Mouse (Mus musculus): ENCODE measurements at regions not wholly inside any gene's neighbourhood (a gene's known extent, or its start where the extent isn't known, plus 50 kb on each side); places are given as distances from the start of the nearest gene placed in this dataset.

DNA sequence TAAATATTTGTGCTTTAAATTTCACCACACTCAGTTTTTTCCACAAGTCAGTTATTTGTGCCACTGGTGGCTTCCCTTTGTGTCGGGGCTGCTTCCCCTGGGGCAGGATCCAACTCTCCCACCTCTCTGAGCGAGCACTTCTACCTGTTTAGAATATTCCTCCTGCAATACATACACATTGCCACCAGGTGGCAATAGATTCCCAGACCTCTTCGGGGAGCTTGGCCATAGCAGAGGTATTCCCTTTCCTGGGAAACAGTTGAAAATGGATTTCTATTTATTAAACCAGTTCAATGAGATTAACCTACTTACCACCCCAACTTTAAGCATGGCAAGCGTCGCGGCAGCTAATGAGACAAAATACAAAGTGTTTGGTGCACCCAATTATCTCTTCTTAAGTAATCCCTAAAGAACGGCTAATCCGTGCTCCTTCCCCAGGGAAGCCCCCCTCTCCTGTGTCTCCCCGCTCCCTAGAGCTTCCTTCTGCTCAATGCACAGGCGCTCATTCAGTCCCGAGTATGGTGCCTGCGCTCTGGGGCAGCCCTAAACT, 104.1 kb upstream of the Zc3h12a start:
- Histone ChIP-seq H3K4me3 (ENCODE audit: low read depth, low read length) (no peak overlapping the region), H3K9ac (replicated peaks; ENCODE audit: low read length) (no peak overlapping the region), H3K36me3 (replicated peaks; ENCODE audit: control insufficient read depth, insufficient read depth, low read depth, low read length) (no peaks in the 10 kb centered on the region), H3K4me2 (ENCODE audit: low read depth, low read length) (no peak overlapping the region), H3K27ac (replicated peaks; ENCODE audit: low read depth, low read length) (no peak overlapping the region), H3K9me3 (replicated peaks; ENCODE audit: control insufficient read depth, low read length) (no peaks in the 10 kb centered on the region), H3K4me1 (ENCODE audit: control insufficient read depth, insufficient read depth, low read length) (no peaks in the 10 kb centered on the region), H3K27me3 (ENCODE audit: control insufficient read depth, insufficient read depth, low read length) (no peaks in the 10 kb centered on the region)
- 14% methylated on average over 12 of the region's 12 CpGs for WGBS
- peak; percentile 72 for DNase-seq (ENCODE audit: low spot score)
- no peak for ATAC-seq (replicated peaks; ENCODE audit: insufficient number of reproducible peaks, low FRiP score, low TSS enrichment, low read depth)

DNA sequence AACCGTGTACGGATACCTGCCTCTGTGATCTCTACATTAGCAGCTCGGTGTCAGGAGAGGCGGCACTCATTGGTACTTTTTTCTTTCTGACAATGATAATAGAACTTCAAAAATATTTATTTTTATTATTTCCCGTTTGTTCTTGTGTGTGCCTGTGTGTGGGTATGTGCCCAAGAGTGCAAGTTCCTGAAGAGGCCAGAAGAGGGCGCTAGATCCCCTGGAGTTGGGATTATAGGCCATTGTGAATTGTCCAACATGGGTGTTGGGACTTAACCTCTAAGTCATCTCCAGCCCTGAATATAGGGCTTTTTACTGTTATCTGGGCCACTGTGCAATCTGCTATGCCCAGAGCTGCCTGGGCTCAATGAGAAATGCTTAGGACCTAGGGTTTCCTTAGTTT, 99.6 kb upstream of the Zc3h12a start:
- Histone ChIP-seq H3K4me1 (ENCODE audit: control insufficient read depth, insufficient read depth, low read length) (no peaks in the 10 kb centered on the region), H3K9ac (replicated peaks; ENCODE audit: low read length) (no peak overlapping the region), H3K9me3 (replicated peaks; ENCODE audit: control insufficient read depth, low read length) (no peaks in the 10 kb centered on the region), H3K36me3 (replicated peaks; ENCODE audit: control insufficient read depth, insufficient read depth, low read depth, low read length) (no peaks in the 10 kb centered on the region), H3K4me2 (ENCODE audit: low read depth, low read length) (no peak overlapping the region), H3K27me3 (ENCODE audit: control insufficient read depth, insufficient read depth, low read length) (no peaks in the 10 kb centered on the region), H3K4me3 (ENCODE audit: low read depth, low read length) (no peak overlapping the region), H3K27ac (replicated peaks; ENCODE audit: low read depth, low read length) (no peak overlapping the region)
- no peak for DNase-seq (ENCODE audit: low spot score)
- ATAC-seq (replicated peaks; ENCODE audit: insufficient number of reproducible peaks, low FRiP score, low TSS enrichment, low read depth) = no peak
- WGBS = 92% methylated on average over 6 of the region's 6 CpGs

DNA sequence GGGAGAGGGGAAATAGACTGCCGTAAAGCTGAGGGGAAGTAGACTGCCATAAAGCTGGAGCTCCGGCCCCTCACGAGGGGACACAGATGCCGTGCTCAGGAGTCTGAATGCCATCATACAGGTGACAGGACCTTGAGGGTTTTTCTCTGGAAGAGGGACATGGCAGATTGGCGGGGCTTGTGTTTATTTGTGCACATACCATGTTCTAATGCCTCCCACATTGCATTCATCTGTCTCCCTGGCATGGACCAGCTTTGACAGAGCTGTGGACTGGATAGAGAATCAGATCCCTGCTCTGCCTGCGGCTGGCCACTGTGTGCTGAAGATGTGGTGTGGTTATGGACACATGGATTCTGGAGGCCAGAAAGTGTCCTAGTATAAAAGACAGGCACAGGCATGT, 95.3 kb upstream of the Zc3h12a start:
- DNase-seq (ENCODE audit: low spot score) (no peak), ATAC-seq (replicated peaks; ENCODE audit: insufficient number of reproducible peaks, low FRiP score, low TSS enrichment, low read depth) (no peak)
- no peaks in the 10 kb centered on the region for H3K9me3 ChIP-seq (replicated peaks; ENCODE audit: control insufficient read depth, low read length)
- no peaks in the 10 kb centered on the region for H3K27me3 ChIP-seq (ENCODE audit: control insufficient read depth, insufficient read depth, low read length)
- no peaks in the 10 kb centered on the region for H3K4me1 ChIP-seq (ENCODE audit: control insufficient read depth, insufficient read depth, low read length)
- no peak overlapping the region for H3K9ac ChIP-seq (replicated peaks; ENCODE audit: low read length)
- 76% methylated on average over 6 of the region's 6 CpGs for WGBS
- no peaks in the 10 kb centered on the region for H3K36me3 ChIP-seq (replicated peaks; ENCODE audit: control insufficient read depth, insufficient read depth, low read depth, low read length)
- H3K4me3 ChIP-seq (ENCODE audit: low read depth, low read length) = no peak overlapping the region
- H3K4me2 ChIP-seq (ENCODE audit: low read depth, low read length) = no peak overlapping the region
- H3K27ac ChIP-seq (replicated peaks; ENCODE audit: low read depth, low read length) = no peak overlapping the region

DNA sequence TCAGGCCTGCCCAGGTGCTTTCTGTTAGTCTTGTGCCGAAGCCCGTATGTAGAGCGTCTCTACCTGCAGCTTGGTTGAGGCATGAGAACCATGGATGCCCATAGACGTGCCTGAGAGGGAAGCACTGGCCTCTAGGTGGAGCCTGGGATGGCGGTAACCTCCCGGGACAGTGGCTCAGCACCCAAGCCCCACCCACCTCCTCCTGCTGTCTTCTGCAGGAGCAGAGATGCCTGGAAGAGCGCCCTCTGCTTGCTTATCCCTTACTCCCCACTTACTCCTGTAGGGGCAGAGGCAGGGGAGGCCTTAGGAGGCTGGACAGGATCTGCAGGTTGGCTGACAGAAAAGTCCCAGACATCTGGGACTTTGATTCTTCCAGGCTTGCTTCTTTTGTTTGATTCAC, 92.7 kb upstream of the Zc3h12a start:
- Histone ChIP-seq H3K36me3 (replicated peaks; ENCODE audit: control insufficient read depth, insufficient read depth, low read depth, low read length) (no peaks in the 10 kb centered on the region), H3K9me3 (replicated peaks; ENCODE audit: control insufficient read depth, low read length) (no peaks in the 10 kb centered on the region), H3K27ac (replicated peaks; ENCODE audit: low read depth, low read length) (no peak overlapping the region), H3K4me1 (ENCODE audit: control insufficient read depth, insufficient read depth, low read length) (no peaks in the 10 kb centered on the region), H3K9ac (replicated peaks; ENCODE audit: low read length) (no peak overlapping the region), H3K27me3 (ENCODE audit: control insufficient read depth, insufficient read depth, low read length) (no peaks in the 10 kb centered on the region), H3K4me3 (ENCODE audit: low read depth, low read length) (no peak overlapping the region), H3K4me2 (ENCODE audit: low read depth, low read length) (no peak overlapping the region)
- peak; percentile 22 for DNase-seq (ENCODE audit: low spot score)
- ATAC-seq (replicated peaks; ENCODE audit: insufficient number of reproducible peaks, low FRiP score, low TSS enrichment, low read depth) = no peak
- 29% methylated on average over 7 of the region's 7 CpGs for WGBS

DNA sequence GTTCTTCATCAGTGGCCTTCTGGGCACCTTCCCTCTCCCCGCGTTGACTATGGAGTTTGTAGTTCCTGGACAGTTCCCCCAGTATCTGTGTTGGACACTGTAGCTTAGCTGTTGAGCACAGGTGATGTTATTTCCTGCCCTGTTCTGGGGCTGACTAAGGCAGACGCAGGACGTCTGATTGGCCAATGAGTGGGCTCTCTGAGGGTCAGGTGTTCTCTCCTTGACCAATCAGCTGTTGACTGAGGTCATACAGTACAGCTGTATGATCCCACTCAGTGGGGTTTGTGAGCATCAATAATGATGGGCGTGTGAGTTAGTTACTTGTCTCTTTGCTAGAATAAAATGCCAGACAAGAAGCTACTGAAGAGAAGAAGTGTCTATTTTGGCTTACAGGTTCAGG, 91.6 kb upstream of the Zc3h12a start:
- WGBS = 89% methylated on average over 5 of the region's 5 CpGs
- no peaks in the 10 kb centered on the region for H3K36me3 ChIP-seq (replicated peaks; ENCODE audit: control insufficient read depth, insufficient read depth, low read depth, low read length)
- no peak overlapping the region for H3K27ac ChIP-seq (replicated peaks; ENCODE audit: low read depth, low read length)
- no peak overlapping the region for H3K9ac ChIP-seq (replicated peaks; ENCODE audit: low read length)
- H3K9me3 ChIP-seq (replicated peaks; ENCODE audit: control insufficient read depth, low read length) = no peaks in the 10 kb centered on the region
- H3K27me3 ChIP-seq (ENCODE audit: control insufficient read depth, insufficient read depth, low read length) = no peaks in the 10 kb centered on the region
- ATAC-seq (replicated peaks; ENCODE audit: insufficient number of reproducible peaks, low FRiP score, low TSS enrichment, low read depth) (no peak), DNase-seq (ENCODE audit: low spot score) (no peak)
- H3K4me2 ChIP-seq (ENCODE audit: low read depth, low read length) = no peak overlapping the region
- H3K4me1 ChIP-seq (ENCODE audit: control insufficient read depth, insufficient read depth, low read length) = no peaks in the 10 kb centered on the region
- H3K4me3 ChIP-seq (ENCODE audit: low read depth, low read length) = no peak overlapping the region

DNA sequence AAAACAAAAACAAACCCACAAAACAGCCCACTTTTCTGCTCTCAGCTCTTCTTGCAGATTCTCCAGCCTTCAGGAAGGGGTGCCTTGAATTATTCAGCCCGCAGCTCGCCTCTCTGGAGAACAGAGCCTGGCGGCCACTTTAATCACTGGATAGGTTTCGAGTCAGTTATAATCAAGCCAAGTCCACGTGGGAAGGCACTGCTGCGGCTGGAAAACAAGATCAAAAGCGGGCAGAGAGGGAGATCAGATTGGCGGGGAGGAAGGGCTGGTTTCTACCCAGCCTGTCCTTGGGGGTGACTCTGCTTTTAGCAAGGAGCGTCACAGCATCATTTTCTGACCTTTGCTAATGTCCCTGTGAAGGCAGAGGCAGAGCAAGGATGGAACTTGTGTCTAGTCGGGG, 86.7 kb upstream of the Zc3h12a start:
- no peaks in the 10 kb centered on the region for H3K27me3 ChIP-seq (ENCODE audit: control insufficient read depth, insufficient read depth, low read length)
- DNase-seq (ENCODE audit: low spot score) (peak; percentile 46), ATAC-seq (replicated peaks; ENCODE audit: insufficient number of reproducible peaks, low FRiP score, low TSS enrichment, low read depth) (no peak)
- H3K27ac ChIP-seq (replicated peaks; ENCODE audit: low read depth, low read length) = no peak overlapping the region
- no peak overlapping the region for H3K9ac ChIP-seq (replicated peaks; ENCODE audit: low read length)
- H3K36me3 ChIP-seq (replicated peaks; ENCODE audit: control insufficient read depth, insufficient read depth, low read depth, low read length) = no peaks in the 10 kb centered on the region
- H3K4me3 ChIP-seq (ENCODE audit: low read depth, low read length) = no peak overlapping the region
- 56% methylated on average over 10 of the region's 10 CpGs for WGBS
- no peak overlapping the region for H3K4me2 ChIP-seq (ENCODE audit: low read depth, low read length)
- H3K9me3 ChIP-seq (replicated peaks; ENCODE audit: control insufficient read depth, low read length) = no peaks in the 10 kb centered on the region
- H3K4me1 ChIP-seq (ENCODE audit: control insufficient read depth, insufficient read depth, low read length) = peaks cover 3% of the 10 kb centered on the region; the same call in 1 of the 2 replicates

DNA sequence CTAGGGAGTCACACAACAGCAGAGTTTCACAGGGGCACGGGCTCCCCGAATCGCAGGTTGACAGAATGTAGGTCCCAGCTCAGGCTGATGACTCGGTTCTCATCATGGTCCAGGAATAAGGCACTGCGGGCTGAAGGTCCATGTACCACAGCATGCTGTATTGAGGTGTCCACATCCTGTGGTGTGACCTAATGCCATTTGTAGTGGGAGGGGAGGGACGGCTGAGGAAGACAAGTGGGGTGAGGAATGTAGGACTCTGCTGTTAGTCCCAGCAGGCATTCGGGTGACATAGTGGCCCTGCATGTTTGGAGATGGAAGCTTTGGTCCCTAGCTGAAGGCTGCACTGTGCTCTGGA, 84.5 kb upstream of the Zc3h12a start:
- ATAC-seq (replicated peaks; ENCODE audit: insufficient number of reproducible peaks, low FRiP score, low TSS enrichment, low read depth) = peak; percentile 14; the same call in 1 of the 2 replicates
- no peak overlapping the region for H3K4me2 ChIP-seq (ENCODE audit: low read depth, low read length)
- no peak for DNase-seq (ENCODE audit: low spot score)
- H3K27ac ChIP-seq (replicated peaks; ENCODE audit: low read depth, low read length) = no peak overlapping the region
- H3K4me1 ChIP-seq (ENCODE audit: control insufficient read depth, insufficient read depth, low read length) = peaks cover 3% of the 10 kb centered on the region; the same call in 1 of the 2 replicates
- WGBS = 49% methylated on average over 7 of the region's 7 CpGs
- no peak overlapping the region for H3K4me3 ChIP-seq (ENCODE audit: low read depth, low read length)
- no peaks in the 10 kb centered on the region for H3K27me3 ChIP-seq (ENCODE audit: control insufficient read depth, insufficient read depth, low read length)
- H3K9ac ChIP-seq (replicated peaks; ENCODE audit: low read length) = no peak overlapping the region
- H3K36me3 ChIP-seq (replicated peaks; ENCODE audit: control insufficient read depth, insufficient read depth, low read depth, low read length) = no peaks in the 10 kb centered on the region
- no peaks in the 10 kb centered on the region for H3K9me3 ChIP-seq (replicated peaks; ENCODE audit: control insufficient read depth, low read length)

DNA sequence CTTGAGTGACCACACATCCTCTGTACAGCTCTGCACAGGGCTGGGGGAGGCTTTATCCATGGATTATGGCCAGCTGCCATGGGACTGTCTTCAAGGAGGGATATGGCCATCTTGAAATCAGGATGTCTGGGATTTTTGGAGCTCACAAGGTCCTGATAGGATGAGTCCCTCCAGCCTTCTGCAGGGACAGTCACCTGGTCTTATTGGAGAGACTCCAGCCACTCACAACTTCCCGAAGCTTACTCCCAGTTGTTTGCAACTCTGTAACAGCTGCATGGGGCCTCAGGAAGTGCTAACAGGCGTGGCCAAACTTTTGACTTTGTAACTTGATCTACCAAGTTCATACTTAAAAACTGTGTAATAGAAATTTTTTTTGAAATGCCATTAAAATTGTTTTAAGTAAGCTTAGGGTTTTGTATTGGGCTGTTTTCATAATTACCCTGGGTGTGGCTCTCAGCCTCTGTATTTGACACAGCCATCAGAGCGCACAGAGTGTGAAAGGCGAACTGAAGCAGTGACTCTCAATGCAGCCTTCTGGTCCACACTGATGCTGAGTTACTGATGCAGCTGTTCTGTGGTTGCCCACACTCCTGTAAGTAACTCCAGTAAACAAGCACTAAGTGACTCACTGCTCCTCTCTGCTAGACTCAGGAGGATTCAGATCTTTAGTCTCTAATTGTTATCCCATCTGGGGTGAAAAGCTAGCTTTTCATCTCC, 84.0 kb upstream of the Zc3h12a start:
- Histone ChIP-seq H3K9me3 (replicated peaks; ENCODE audit: control insufficient read depth, low read length) (no peaks in the 10 kb centered on the region), H3K27ac (replicated peaks; ENCODE audit: low read depth, low read length) (no peak overlapping the region), H3K36me3 (replicated peaks; ENCODE audit: control insufficient read depth, insufficient read depth, low read depth, low read length) (no peaks in the 10 kb centered on the region), H3K4me1 (ENCODE audit: control insufficient read depth, insufficient read depth, low read length) (peaks cover 3% of the 10 kb centered on the region; the same call in 1 of the 2 replicates), H3K27me3 (ENCODE audit: control insufficient read depth, insufficient read depth, low read length) (no peaks in the 10 kb centered on the region), H3K4me3 (ENCODE audit: low read depth, low read length) (no peak overlapping the region), H3K4me2 (ENCODE audit: low read depth, low read length) (no peak overlapping the region), H3K9ac (replicated peaks; ENCODE audit: low read length) (no peak overlapping the region)
- ATAC-seq (replicated peaks; ENCODE audit: insufficient number of reproducible peaks, low FRiP score, low TSS enrichment, low read depth) (no peak), DNase-seq (ENCODE audit: low spot score) (no peak)
- 43% methylated on average over 4 of the region's 4 CpGs for WGBS
